Mouse (Mus musculus) B cell, adult 2 months (primary cell): ENCODE measurements around the gene Tenm3.
A peak's percentile ranks its signal among the peaks of the same experiment; 100 is the strongest.

Experiments used
- DNase-seq, 2 experiments: peaks; one replicate each; pipeline ENCODE4 v3.0.0; 2022

Tenm3 gene

GRCm38 (mm10) chr8:48437523-48438207 lies 406.1 kb downstream of the Tenm3 start:
- no peak for DNase-seq

GRCm38 (mm10) chr8:48425101-48425500 lies 418.6 kb downstream of the Tenm3 start:
- peak in 1 of 2 experiments; percentile 2 for DNase-seq

- DNase-seq = no peak
These were observed 426.0 kb downstream of the Tenm3 start for GRCm38 (mm10) chr8:48417714-48418113.

GRCm38 (mm10) chr8:48410916-48411315 lies 432.8 kb downstream of the Tenm3 start:
- no peak for DNase-seq

DNA sequence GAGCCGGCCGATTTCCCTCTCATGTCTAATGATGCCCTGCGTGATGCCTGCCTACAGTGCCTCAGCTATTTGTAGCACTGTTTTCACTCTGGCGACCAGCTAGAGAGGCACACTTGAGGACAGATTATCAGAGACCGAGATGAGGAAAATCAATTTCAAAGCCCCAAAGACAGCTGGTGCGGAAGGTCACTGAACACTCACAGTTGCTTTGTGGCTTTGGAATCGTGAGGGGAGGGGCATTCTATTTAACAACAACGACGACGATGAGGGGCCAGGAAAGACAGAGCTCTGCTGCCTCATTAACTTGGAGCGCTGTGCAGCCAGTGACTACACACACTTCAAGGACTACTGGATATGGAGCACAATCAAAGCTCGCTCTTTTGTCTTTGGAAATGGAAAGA lies 443.2 kb downstream of the Tenm3 start:
- no peak for DNase-seq

DNA sequence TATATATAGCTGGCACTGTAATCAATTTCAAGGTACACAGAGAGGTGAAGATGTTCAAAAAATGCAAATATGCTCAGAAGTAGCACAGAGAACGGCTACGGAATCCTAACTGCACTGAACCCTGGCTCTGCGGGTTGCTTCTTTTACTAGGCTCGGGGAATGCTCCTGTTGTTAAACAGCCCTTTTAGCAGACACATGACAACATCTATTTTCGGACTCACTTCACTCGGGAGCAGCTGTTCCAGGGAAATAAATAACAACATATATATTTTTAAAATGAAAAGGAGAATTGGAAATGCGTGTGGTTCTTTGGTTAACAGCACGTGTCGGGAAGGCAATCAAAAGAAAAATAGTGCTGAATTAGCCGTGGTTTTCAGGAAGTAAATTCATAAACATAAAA lies 457.9 kb downstream of the Tenm3 start:
- no peak for DNase-seq

GRCm38 (mm10) chr8:48380035-48380434 lies 463.7 kb downstream of the Tenm3 start:
- no peak for DNase-seq

DNA sequence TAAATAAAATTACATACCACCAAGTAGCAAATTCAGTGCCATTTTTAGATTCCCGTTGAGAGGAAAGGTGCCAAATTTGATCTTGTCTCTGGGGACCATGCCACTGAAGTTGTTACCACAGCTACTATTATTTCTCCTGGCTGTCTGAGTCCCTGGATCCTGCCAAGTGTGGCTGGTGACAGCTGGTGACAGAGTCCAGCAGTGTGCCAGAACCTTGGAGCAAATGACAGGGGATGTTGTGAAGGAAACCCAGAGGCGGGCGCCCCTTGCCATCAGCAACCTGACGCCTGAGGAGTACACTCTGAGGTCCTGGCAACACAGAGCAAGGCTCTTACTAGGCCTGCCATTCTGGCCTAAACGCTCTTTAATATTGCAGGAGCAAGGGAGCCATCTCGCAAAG lies 467.0 kb downstream of the Tenm3 start:
- DNase-seq = no peak

DNA sequence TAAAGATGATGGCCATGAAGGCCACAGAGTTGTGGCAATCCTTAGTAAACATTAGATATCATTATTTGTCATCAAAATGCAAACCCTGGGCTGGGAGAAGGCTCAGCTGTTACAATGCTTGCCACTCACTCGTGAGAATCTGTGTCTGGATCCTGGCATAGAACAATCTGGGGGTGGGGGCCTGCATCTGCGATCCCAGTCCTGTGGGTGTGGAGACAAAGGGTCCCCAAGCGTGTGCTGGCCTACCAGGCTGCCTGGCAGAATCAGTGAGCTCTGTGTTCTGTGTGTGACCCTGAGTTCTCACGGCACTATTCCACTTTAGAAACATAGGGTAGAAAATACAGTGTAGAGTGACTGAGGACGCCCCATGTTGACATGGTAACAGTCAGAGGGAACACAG lies 468.6 kb downstream of the Tenm3 start:
- no peak for DNase-seq

DNA sequence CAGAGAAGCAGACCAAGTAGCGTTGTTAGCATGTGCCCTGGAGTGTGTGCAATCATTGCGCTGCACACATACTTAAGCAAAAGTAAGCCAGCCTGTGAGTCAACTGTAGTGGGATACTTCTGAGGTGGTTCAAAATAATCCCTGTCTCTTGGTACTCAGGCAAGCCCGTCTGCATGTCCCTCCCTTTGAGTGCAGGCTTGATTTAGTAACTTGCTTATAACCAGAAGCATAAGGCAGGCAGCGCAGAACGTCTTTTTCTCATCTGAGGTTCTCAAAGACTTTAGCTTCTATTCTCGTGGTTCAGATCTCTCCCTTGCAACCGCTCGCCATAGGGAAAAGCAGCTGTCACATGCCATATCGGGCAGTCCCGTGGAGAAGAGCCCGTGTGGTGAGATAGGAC lies 470.3 kb downstream of the Tenm3 start:
- DNase-seq = no peak

GRCm38 (mm10) chr8:48367164-48367563 lies 476.6 kb downstream of the Tenm3 start:
- DNase-seq = no peak

- DNase-seq = no peak
These were observed 486.9 kb downstream of the Tenm3 start for GRCm38 (mm10) chr8:48356849-48357248.

GRCm38 (mm10) chr8:48353458-48353857 lies 490.3 kb downstream of the Tenm3 start:
- DNase-seq = no peak

DNA sequence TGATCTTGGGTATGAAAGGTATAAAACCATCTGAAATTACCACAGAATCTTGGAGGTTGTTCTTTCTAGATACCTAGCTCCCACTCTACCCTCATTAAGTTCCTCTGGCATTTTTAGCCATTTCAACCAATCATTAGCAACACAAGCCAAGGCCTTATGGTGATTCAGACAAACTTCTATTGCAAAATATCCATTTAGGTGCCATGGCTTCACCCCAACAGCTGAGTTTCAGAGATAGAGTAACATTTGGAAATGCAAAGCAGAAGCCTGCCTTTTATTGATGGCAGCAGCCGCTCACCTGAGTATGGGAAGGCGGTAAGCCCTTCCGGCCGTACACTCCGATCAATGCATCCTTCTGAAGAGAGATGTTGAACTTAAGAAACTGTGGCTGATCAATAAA lies 494.9 kb downstream of the Tenm3 start:
- no peak for DNase-seq

DNA sequence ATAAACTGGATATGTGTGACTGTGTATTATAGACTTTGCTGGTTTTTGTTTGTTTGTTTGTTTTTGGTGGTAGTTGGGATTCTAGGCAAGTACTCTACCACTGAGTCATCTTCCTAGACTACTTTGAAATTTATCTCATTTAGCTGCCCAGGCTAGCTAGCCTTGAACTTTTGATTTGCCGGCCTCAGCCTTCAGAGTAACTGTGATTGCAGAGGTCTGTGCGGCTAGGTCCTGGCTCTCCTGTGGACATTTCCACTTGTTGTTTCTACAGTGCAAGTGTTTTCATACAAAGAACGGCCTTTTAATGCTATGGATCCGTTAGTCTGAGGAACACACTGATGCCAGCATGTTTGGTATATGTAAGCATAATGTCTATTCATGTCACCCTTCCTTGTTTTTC lies 495.4 kb downstream of the Tenm3 start:
- no peak for DNase-seq

DNA sequence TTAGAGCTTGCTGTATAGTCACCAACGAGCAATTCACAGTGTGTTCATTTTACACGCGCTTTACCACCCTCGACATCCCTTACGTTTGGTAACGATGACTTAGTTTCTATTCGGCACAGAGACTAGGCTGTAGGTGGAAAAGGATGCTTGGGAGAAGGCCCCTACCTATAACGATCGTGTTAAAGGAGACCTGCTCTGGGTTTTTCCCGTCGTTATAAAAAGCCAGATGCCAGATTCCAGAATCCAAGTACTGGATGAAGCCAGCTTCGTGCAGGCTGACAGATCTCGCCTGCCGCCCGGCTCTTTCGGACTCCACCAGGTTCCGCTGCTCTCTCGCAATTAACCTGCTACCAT lies 500.7 kb downstream of the Tenm3 start:
- DNase-seq = no peak

- no peak for DNase-seq
These were observed 501.3 kb downstream of the Tenm3 start for GRCm38 (mm10) chr8:48342321-48343066.

DNA sequence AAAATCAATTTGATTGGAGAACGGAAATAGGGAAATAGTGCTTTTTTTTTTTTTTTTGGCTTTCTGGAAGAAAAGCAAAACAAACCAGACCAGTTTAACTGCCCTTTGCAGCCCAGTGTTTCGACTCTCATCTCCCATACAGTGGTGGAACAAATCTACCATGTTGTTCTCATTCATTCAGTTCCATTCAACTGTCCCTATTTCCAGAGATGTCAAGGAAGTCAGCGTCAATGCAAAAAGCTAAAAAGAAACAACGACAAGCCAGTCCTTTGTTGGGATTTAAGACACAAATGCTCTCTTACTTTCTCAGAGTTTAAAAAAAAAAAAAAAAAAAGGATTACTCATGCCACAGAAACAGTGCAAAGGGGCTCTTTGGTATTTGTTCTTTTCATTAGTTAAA lies 502.1 kb downstream of the Tenm3 start:
- DNase-seq = no peak

GRCm38 (mm10) chr8:48341276-48341675 lies 502.5 kb downstream of the Tenm3 start:
- DNase-seq = no peak

DNA sequence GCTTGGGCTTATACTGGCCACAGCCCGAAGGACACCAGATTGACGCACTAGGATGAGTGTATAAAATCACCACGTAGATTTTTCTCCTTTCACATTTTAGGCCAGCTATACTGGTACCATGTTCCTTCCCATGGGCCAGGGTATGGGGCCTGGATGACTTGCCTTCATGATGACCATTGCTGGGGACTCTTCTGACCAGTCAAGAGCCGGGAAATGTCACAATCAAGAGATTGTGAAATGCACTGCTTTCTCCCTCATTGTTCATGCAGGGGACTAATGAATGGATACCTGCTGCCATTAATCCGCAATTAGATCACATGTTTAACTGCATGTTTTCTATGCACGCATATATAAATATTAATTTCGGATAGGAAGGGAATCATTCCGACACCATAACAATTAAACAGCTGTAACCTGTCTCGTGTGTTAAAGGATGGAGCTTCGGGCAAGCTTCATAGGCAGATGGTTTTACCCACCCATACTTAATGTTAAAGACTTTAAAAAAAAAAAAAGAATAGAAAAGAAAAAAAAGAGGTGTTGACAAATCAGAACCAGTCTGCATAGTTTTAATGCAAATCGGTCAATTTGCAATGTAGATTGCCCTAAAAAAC lies 521.0 kb downstream of the Tenm3 start:
- no peak for DNase-seq

- DNase-seq = no peak
These were observed 521.5 kb downstream of the Tenm3 start for GRCm38 (mm10) chr8:48322240-48322639.

GRCm38 (mm10) chr8:48319674-48320073 lies 524.1 kb downstream of the Tenm3 start:
- no peak for DNase-seq

DNA sequence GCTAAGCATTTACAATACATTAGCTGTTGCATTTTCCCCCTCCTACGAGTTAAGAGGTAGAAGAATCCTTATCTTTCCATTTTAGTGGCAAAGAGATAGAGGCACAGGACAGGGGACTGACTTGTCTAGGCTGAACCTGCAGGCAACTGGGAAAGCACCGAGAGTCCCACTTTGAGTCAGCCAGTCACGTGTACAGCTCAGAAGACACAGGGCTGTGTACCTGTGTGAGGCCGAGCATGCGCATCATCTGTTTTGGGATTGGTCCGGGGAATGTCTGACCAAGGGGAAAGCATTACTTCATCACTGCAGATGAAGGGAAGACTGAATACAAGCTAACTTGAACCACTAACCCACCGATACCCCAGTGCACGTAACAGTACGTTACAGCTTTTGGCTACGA lies 526.3 kb downstream of the Tenm3 start:
- no peak for DNase-seq

DNA sequence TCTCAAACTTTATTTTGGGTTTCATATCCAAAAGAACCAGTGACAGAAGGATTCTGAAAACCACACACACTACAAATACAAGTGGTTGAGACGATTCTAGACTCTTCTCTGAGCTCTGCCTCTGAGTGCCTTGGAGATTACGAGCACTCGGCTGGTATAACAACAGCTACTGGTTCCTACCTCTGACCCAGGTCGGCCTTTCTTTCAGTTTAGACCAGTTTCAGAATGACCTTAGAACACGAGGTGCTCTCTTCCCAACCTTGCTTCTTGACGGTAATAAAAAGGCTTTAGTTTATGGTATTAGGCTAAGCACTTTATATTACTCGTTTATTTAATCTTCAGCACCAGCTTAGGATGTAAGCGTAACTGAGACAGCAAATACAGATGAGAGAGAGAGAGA lies 528.1 kb downstream of the Tenm3 start:
- no peak for DNase-seq
